Mouse (Mus musculus): ENCODE measurements around the gene Gm13889. TPM values are rescaled to one million over a fixed set of nuclear protein-coding genes. Genes with fewer than 3 reads are reported as not detected.

The Gm13889 gene
- total RNA-seq, 2 experiments from 2014 or later: 44.3 to 45.6 TPM

Other genes with a start within 250 kb of the Gm13889 start
- gene Ext2, start 134.6 kb downstream of the Gm13889 start, total RNA-seq (2021): 10 to 100 TPM; 66.8 to 68.4 TPM
- gene Accs, start 107.3 kb downstream of the Gm13889 start, total RNA-seq (2021): 1 to 10 TPM; 6.7 to 7.4 TPM
- gene Accsl, start 88.0 kb downstream of the Gm13889 start, total RNA-seq (2021): under 1 TPM in 1 of 2 experiments, not detected in 1; 0.68 TPM
- not detected for gene Gm27027, start 39.2 kb upstream of the Gm13889 start, total RNA-seq (2021)
- 10 to 100 TPM; 33.7 to 43.3 TPM for gene Alkbh3, start 53.6 kb upstream of the Gm13889 start, total RNA-seq (2021)
- 10 to 100 TPM; 66.8 to 68.4 TPM for gene Hsd17b12, start 200.8 kb upstream of the Gm13889 start, total RNA-seq (2021)